Mouse (Mus musculus): ENCODE measurements at regions not wholly inside any gene's neighbourhood (a gene's known extent, or its start where the extent isn't known, plus 50 kb on each side); places are given as distances from the start of the nearest gene placed in this dataset.

DNA sequence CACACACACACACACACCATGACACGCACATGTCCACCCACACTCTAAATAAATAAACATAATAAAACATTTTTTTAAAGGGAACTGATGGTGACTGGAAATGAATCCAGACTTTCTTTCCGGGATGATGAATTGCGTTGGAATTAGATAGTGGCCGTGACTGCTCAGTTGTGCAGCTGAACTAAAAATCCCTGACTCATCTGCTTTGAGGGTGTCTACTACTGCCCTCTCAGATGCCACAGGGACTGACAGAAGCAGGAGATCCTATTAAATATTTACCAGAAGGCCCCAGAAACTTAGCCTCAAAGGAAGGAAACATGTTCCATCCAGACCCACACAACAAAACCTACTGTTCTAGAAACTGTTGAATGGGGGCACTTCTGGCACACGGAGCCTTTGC, 65.7 kb downstream of the Polr2m start:
- no peak for DNase-seq (ENCODE audit: low read depth, low spot score)

DNA sequence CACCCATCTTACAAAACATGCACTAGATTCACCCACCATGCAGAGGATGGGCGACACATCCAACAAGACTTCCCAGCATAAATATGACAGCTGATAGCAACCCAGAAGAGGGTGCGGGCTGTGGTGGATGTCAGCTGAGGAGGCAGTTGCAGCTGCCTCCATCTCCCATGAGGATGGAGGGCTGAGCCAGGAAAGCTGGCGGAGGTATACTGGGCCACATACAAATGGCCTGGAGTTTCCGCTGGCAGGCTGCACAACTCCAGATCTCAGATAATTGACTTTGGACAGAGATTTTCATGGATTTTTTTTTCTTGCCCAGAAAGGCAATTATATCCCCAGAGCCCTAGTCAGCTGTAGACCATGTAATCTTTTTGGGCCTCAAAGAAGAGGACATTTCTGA, 67.2 kb downstream of the Polr2m start:
- DNase-seq (ENCODE audit: low read depth, low spot score) = no peak

DNA sequence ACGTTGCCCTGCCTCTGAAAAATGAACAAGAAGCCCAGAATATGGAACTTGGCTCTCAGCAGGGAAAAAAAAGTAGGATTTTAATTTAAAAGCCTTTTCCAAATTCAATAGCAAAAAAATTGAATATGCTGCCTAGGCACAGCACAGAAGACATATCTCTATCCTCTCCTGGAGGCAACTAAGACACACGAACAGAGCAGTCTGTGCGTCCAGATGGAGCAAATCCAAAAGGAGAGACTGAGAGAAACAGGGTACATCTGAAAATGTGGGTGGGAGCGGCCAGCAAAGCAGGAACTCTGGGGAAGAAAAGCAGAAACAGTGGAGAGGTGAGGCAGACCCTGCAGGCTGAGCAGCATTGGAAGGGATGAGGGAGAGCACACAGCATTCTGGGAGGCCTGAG, 68.5 kb downstream of the Polr2m start:
- DNase-seq (ENCODE audit: low read depth, low spot score) = no peak

DNA sequence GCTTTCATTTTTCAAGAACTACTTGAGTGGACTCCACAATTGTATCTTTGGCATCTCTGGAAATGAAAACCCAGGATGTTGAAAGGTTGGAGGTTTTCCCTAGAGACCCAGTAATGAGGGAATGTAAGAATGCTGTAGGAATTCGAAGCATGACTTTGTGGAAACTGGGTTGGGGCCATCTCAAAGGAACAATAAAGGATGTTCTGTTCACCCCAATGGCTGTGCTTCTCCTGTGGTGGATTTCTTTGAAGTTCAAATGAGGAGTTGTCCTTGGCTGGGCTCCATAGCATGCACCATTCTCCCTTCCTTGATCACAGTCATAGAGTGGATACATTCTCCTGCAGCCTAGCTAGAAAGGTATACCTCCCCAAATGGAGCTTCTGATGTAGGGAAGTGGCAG, 74.6 kb downstream of the Polr2m start:
- peak; percentile 15 for DNase-seq (ENCODE audit: low read depth, low spot score)

DNA sequence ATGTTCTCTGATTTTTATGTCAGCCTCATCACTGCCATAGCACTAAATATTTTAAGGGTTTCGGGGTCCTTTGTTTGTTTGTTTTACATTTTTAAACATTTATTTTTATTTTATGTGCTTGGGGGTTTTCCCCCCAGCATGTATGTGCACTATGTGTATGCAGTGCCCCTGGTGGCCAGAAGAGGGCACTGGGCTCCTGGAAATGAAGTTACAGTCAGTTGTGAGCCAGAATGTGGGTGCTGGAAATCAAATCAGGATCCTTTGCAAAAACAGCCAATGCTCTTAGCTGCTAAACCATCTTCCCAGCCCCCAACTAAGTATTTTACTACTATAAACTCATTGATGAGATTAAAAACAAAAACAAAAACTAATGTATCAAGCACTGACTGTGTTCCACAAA, 75.8 kb downstream of the Polr2m start:
- DNase-seq (ENCODE audit: low read depth, low spot score) = no peak

DNA sequence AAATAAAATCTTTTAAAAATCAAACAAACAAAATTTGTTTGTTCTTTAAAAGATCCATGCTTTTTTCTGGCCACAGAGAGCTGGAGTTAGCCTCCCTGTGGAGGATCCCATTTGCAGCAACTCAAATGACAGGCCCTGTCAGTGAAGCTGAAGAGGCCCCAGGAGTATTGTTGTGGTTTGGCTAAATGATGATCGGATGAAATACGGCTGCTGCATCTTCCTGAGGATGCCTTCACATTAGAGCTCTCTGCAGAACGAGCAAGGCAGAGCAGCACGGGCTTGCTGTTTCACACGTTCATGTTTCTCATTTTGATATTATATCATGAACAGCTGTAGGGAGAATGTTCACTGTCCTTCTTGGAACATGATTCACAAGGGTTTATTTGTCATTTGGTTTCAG, 76.8 kb downstream of the Polr2m start:
- no peak for DNase-seq (ENCODE audit: low read depth, low spot score)

DNA sequence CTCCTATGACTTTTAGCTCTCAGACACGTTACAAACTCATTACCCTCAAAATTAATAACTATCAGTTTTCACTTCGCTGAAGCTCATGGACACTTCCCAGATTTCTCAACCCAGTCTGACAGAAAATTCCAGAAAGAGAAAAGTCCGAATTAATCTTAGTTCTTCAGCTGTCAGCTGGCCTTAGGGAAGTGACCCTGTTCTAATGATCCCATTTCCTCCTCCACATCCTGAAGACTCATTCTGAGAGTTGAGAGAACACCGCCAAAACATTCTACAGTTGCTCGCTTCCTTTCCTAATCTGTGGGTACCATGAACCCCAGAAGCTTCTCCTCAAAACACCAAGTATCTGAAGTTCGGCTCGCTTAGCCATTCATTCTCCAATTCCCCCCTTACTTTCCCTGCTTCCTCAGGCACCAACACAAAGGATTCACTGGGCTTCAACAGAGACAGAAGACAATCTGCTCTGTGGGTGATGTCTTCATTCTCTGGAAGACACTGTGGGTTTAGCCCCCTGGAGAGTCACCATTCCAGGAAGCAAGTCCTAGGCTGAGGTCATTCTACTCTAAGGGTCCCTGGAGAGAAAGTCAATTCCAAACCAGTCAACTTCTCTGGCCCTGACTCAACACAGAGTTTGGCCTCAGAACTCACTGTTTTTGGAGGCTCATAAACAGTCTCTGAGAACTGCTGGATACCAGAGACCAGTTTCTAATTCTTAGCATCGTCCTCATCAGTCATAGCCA, 81.2 kb downstream of the Polr2m start:
- no peak for DNase-seq (ENCODE audit: low read depth, low spot score)

DNA sequence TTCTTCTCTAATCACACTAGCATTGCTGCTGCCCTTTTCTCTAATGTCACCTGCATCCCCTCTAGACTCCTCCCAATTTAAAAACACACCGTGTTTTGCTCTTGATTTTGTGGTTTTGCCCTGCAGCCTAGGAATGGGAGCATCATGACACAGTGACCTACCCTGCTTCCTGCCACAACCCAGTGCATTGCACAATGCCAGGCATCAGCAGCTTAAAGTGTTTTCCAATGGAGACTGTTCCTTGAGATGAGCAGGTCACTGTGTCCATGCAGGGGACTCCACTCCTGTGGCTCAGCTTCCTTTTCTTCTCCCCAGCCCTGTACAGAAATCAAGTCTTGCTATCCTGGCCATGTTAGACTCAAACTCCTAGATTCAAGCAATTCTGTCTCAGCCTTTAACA, 84.1 kb downstream of the Polr2m start:
- DNase-seq (ENCODE audit: low read depth, low spot score) = no peak

DNA sequence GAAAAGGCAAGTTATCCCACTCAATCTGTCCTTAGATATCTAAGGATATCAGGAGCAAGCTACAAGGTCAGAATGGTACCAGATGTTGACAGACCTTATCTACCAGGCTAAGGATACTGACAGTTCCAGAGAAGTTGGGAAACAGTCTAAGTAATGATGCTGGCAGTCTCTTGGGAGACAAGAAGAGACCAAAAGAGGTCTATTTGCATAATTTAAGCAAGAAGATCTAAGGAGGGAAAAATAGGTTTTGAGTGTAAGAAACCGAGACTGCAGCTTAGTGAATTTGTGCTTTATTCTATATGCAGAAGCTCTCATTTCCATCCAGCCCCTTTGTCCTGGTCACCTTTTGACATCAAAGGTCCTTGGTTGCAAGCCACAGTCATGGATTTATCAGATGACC, 86.4 kb downstream of the Polr2m start:
- no peak for DNase-seq (ENCODE audit: low read depth, low spot score)

DNA sequence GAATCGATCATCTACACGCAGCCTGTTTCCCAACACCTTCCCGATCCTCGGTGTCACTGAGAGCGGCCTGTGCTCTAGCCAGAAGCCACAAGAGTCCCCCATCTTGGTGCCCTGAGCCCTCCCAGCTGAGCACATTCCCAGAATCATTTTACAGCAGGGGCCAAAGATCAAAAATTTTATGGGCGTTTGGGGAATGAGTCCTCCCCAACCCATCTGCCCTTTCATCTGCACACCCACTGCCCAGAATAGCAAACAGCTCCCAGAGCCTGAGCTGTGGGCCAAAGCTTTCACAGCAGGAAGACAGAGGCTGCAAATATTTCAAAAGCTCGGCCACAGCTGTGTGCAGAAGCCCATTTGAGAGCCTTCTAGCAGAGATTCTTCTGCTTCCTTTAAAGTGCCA, 89.0 kb downstream of the Polr2m start:
- DNase-seq (ENCODE audit: low read depth, low spot score) = no peak

DNA sequence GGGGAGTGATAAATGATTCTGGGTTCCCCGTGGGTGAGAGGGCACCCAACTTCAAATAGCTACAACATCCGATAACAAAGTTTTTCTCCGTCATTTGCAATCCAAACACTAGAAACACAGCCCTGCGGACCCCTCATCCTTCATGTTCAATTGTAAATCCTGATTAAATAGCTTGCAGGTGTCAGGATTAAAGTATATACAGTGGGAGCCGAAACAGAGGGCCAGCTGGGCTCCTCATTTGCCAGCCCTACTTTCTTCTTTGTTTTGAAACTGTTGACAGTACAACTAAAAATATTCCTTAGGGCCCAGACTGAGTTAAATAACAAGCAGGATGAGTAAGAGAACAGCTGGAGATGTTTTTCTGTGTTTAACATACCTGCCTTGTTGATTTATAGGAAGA, 95.5 kb downstream of the Polr2m start:
- no peak for DNase-seq (ENCODE audit: low read depth, low spot score)

DNA sequence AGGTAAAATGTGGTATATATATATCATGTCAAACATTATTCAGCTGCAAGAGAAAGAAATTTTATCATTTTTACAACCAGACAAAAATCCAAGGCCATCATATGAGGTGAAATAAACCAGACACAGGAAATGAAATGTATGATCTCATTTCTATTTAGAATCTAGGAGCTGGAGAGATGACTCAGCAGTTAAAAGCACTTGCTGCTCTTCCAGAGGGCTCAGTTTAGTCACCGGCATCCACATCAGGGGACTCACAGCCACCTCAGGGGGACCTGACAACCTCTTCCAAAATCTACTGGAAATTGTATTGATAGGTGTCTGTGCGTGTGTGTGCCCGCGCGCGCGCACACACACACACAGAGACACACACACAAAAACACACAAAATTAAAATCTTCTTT, 98.3 kb downstream of the Polr2m start:
- DNase-seq (ENCODE audit: low read depth, low spot score) = no peak

DNA sequence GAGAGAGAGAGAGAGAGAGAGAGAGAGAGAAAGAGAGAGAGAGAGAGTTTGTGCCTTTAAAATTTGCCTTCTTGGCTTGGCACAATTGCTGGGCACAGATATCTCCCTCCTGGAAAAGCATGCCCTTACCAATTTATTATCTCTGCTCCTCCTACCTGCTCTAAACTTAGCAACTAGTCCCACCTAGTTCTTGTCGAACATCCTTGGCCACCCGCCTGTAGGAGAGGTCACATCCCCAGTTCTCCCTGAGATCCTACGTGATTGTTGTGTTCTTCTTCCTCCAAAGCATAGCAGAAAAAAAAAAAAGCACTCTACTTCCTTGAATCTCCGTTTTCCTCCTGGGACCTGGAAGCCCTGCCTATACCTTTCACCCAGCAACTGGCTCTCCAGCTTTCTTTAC, 101.8 kb downstream of the Polr2m start:
- DNase-seq (ENCODE audit: low read depth, low spot score) = no peak

DNA sequence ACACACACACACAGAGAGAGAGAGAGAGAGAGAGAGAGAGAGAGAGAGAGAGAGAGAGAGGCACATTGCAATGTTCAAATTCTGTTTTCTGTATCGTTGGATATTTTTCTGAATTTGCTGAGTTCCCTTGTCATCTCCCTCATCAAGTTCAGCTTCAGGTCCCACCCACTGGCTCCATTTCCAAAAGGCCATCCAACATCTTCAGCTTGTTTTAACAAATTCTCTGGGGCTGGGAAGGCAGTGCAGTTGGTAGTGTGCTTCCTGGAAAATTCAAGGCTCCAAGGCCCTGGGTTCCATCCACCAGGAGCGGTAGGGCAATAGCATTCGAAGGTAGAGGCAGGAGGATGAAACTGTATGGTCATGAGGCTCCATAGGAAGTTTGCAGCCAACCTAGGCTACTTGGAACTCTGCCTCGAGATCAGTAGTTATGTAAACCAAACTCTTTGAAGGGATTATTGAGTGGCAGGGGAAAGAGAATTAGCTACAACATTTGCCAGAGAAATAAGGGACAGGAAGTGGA, 105.9 kb downstream of the Polr2m start:
- no peak for DNase-seq (ENCODE audit: low read depth, low spot score)

DNA sequence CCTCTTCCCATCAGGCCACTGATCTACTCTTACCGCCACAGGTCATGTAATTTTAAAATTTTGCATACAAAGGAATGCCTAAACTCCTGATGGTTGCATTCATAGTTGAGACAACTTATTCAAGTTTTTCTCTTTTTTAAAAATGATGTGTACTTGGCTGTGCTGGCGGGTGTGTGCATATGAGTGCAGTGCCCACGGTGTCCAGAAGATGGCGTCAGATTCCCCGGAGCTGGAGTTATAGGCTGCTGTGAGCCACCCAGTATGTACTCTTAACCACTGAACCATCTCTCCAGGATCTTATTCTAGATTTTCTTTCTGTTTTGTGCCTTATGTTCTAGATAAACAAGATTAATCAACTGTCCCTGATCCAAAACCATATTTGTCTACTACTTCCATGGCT, 116.0 kb downstream of the Polr2m start:
- DNase-seq (ENCODE audit: low read depth, low spot score) = peak; percentile 19

DNA sequence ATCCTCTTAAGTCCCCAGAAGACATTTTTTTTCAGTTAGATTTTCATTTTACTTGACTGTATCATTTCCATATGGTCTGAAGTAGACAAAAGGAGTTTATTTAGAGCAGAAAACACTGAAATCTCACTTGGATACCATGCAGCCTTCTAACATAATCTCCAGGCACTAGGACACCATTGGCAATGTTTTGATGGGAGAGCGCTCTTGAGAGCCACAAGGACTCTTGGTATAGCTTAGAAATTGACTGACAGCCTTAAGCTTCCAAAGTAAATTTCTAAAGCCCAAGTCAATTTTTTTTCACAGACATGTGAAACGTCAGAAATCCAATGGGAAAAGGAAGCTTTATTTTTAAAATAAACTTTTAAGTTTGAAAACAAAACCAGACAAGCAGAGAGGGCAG, 116.5 kb downstream of the Polr2m start:
- no peak for DNase-seq (ENCODE audit: low read depth, low spot score)

DNA sequence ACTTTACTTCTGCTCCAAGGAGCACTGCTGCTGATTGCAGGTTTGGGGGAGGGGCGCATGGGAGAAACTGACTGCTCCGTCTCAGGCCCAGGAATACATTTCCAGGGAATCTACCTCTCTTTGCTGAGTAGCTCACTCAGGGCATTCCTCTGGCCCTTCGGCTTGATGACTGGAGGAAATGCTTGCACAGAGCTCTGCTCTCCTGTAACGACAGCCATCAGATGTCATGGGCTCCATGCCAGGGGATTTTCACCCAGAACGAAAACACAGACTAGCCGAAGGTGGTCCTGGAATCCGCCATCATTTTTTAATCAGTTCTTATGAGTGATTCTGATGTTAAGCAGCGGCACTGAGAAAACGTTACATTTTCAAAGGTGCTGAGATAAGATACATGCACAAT, 119.2 kb downstream of the Polr2m start:
- DNase-seq (ENCODE audit: low read depth, low spot score) = no peak

DNA sequence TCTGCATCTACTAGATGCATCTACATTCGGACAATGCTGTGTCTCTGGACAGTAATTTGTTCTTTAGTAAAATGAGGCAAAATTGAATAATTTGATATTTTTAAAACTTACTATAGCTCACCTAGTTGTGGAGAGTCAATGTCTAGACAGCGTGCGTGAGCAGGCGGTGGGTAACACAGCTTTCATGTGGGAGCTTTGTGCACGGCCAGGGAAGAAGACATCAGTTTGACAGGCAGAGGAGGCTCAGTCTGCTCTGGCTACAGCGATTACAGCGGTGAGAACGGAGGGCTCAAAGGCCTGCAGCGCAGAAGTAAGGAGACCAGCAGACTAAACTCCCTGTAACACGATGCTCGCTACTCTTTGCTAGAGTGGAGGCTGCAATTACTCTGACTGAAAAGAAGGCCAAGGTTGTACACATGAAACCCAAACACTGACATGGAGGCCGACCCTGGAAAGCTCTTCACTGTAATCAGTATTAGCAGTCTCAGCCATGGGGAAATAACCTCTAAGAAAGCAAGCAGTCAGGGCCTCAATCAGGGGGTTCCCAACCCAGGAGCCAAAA, 120.5 kb downstream of the Polr2m start:
- no peak for DNase-seq (ENCODE audit: low read depth, low spot score)

DNA sequence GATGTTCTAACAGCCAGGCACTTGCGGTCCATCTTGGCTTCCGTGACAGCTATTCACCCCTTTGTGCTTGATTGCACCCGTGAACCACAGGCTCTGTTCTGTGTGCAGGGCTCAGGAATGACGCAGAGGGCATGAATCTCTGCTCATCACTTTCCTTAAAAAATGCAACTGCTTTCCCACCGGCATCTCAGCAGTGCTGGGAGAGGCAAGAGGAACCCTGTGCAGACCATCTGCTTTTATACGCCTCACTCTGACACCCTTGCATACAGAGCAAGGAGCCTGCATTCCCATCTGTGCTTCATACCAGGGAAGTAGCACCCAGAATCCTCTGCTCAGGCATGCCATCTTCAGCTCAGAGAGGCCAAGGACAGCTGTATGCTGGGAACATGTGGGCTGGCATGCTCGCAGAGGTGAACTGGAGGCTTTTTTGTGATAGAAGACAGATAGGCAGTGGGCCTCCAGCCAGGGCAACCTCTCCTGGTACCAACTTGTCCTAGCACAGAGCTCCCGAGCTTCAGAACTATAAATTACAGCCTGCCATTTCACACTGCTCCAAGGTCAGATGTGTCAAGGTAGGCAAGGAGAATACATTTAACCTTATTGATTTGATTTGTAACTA, 121.6 kb downstream of the Polr2m start:
- DNase-seq (ENCODE audit: low read depth, low spot score) = no peak

DNA sequence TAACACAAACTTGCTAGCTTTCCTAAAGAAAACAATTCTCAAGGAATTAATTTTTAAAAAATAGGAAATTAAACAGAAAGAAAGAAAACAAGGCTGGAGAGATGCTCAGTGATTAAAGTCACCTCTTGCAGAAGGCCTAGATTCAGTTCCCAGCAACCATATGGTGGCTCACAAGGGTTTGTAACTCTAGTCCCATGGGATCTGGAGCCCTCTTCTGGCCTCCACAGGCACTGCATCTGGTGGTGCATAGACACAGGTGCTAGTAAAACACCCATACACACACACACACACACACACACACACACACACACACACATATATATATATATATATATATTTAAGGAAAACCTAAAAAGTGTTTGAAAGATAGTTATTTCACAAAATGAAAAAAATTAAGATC, 123.3 kb downstream of the Polr2m start:
- peak; percentile 43 for DNase-seq (ENCODE audit: low read depth, low spot score)

DNA sequence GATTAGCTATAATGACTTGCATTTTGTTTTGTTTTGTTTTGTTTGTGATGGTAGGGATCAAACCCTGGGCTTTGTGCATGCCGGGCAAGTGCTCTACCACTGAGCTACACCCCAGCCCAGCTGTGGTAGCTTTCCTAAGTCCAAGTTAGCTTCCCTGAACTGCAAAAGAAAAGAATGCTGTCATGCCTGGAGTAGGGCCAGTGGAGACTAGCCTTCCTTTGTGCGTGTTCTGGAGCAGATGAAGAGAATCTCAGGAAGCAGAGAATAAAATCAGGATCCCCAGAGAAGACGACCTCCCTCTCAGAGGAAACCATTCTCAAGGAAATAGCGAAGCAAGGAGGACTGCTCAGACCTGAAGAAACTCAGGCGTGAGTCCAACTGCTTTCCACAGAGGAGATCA, 123.8 kb downstream of the Polr2m start:
- no peak for DNase-seq (ENCODE audit: low read depth, low spot score)

DNA sequence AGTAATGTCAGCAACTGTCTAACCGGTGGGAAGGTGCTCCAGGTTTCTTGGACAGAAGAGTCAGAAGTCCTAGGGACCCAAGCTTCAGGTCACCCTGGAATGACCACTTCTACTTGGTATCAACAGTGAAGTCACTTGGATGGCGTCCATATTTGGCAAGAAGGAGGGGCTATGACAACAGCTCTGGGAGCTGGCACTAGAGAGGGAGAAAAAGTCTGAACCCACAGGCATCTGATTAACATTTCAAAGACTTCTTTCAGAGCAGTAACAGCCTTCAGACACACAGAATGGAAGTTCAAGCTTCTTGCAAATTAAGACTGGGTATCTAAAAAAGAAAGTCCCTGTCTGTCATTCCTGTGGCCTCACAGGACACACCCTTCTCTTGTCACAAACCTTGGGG, 124.4 kb downstream of the Polr2m start:
- peak; percentile 89 for DNase-seq (ENCODE audit: low read depth, low spot score)

DNA sequence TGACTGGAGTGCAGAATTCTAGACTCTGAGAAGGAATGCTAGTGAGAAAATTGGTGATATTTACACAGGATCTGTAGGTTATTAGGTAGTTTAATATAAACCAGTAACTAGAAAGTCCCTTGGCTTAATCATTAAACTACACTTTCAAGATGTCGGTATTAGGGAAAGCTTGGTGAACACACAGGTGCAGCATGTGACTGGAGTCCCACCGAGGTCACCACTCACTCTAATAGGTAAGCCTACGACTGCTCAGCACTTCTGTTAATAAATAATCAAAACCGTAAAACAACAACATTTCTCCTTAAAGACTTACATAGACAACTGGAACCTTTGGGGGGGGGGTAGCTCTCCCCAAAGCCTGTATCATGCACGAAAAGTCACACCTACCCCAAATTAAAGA, 125.1 kb downstream of the Polr2m start:
- DNase-seq (ENCODE audit: low read depth, low spot score) = no peak
